Mouse (Mus musculus) G1E (cell line): ENCODE data around the gene Batf3.

Experiments
- CTCF ChIP-seq: IDR thresholded peaks from 2 replicates; pipeline ENCODE4 v1.5.1; 2012; ENCODE audit warnings: low read depth, low read length, inconsistent platforms, mixed read lengths
- GATA1 ChIP-seq: IDR thresholded peaks from 2 replicates; pipeline ENCODE4 v1.6.1; 2012; ENCODE audit warnings: borderline replicate concordance, low read length, inconsistent platforms, mixed read lengths
- TAL1 ChIP-seq: conservative IDR thresholded peaks from 2 replicates; pipeline ENCODE4 v1.6.1; 2012; ENCODE audit warnings: low read depth, low read length, inconsistent platforms, mixed read lengths

GRCm38 (mm10) chr1:191135406-191135805, 37.8 kb downstream of the Batf3 start:
- TF ChIP-seq TAL1 (no peak), CTCF (no peak), GATA1 (no peak)
